Mouse (Mus musculus): ENCODE measurements around the gene Dennd1b.

DNA sequence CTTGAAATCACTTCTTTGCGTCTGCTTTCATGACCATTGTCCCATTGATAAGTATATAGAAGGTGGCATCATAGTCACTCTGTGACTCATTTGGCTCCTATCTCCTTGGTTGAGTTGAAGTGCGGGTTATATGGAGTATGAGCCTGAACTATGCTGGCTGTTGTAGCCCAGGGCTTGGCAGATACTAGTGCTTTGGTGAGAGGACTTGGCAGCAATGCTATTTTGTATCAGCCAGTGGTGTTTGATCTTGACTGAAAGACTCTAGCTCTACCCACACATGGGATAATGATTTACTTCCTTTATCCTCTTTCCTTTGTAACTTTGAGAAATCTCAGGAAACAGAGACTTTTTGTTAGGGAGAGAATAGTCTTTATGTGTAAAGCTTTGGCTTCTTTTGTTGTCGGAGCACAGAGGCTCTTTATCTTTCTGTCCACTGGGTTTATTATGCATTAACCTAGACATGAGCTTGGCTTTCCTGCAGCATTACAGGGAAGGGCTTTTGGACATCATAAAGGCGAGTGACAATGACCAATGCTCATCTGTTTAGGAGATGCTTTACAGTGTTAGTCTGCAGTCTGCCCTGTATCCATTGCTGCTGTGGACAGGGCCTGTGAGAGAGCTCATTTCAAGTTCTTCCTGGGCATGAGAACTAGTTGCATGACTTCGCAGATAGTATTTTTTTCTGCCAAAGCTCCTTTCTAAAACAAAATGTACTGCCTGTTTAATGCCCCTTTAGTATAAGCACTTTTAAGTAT, 29.3 kb downstream of the Dennd1b start:
- TF ChIP-seq CTCF (conservative IDR thresholded peaks at IDR 0.05; ENCODE audit: insufficient read depth, insufficient read length, low read depth, low read length) (no peak), POLR2A (IDR thresholded peaks at IDR 0.05; ENCODE audit: low read depth, low read length) (no peak)
